Mouse (Mus musculus): ENCODE measurements around the gene Arhgef38.

DNA sequence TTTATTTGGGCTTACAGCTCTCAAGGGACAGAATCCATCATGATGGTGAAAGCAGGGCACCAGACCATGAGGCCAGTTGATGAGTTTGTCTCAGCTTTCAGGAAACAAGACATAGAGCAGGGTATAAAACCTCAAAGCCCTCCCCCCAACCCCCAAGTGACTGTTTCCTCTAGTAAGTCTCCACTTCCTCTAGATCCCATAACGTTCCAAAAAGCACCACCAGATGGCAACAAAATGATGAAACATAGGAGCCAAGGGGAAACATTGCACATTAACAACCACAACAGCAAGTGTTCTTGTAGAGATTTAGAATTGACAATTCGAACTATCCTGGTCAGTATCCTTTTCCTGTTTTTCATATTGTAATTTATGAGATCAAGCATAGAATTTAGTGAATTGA lies 123.0 kb downstream of the Arhgef38 start:
- no peak; the same call in 1 of the 2 replicates for TF ChIP-seq CTCF (IDR thresholded peaks at IDR 0.05; ENCODE audit: low read depth, low read length)
- TF ChIP-seq TAL1 (conservative IDR thresholded peaks at IDR 0.05; ENCODE audit: low read depth, low read length): no peak
- TF ChIP-seq GATA1 (IDR thresholded peaks at IDR 0.05; ENCODE audit: borderline replicate concordance, low read length): no peak
- no peak for TF ChIP-seq POLR2AphosphoS5 (IDR thresholded peaks at IDR 0.05; ENCODE audit: insufficient replicate concordance, low read depth, low read length)

Data from G1E (cell line).